Mouse (Mus musculus) cortical plate, adult 2 months (tissue): ENCODE results near the gene Vps37d. TPM values are rescaled to one million over a fixed set of nuclear protein-coding genes. Genes with fewer than 3 reads are reported as not detected.

Experiments used
- H3K27ac ChIP-seq: fragments of 200-500 bp; 2 replicates; pipeline ENCODE4 v1.5.1; 2012; ENCODE audit warnings: low read length, control low read depth, inconsistent platforms; ENCODE audit not compliant: insufficient read depth
- H3K4me1 ChIP-seq: fragments of 200-500 bp; 2 replicates; pipeline ENCODE4 v1.6.1; 2011; ENCODE audit warnings: low read length; ENCODE audit not compliant: control insufficient read depth, insufficient read depth
- H3K4me3 ChIP-seq: fragments of 200-500 bp; 2 replicates; pipeline ENCODE4 v1.5.1; 2011; ENCODE audit warnings: mild to moderate bottlenecking, low read length, control low read depth; ENCODE audit not compliant: insufficient read depth
- CTCF ChIP-seq: fragments of 200-500 bp; IDR thresholded peaks from 2 replicates; pipeline ENCODE4 v1.5.1; 2011; ENCODE audit warnings: mild to moderate bottlenecking, control low read depth, low read length; ENCODE audit not compliant: insufficient read depth; ENCODE audit errors: extremely low read depth
- POLR2A ChIP-seq: fragments of 200-500 bp; IDR thresholded peaks from 2 replicates; pipeline ENCODE4 v1.6.1; 2011; ENCODE audit warnings: mild to moderate bottlenecking, low read length, control low read depth; ENCODE audit not compliant: insufficient read depth; ENCODE audit errors: extremely low read depth
- polyA plus RNA-seq: library from polyadenylated mRNA; depleted of rRNA; stranded (reverse); fragments of >200 nt; gene quantifications from 2 replicates; pipeline ENCODE4 v1.2.3, GENCODE M21; 2012; rRNA removed

The Vps37d gene
- 26.6 and 29.4 TPM in 2 replicates for polyA plus RNA-seq

DNA sequence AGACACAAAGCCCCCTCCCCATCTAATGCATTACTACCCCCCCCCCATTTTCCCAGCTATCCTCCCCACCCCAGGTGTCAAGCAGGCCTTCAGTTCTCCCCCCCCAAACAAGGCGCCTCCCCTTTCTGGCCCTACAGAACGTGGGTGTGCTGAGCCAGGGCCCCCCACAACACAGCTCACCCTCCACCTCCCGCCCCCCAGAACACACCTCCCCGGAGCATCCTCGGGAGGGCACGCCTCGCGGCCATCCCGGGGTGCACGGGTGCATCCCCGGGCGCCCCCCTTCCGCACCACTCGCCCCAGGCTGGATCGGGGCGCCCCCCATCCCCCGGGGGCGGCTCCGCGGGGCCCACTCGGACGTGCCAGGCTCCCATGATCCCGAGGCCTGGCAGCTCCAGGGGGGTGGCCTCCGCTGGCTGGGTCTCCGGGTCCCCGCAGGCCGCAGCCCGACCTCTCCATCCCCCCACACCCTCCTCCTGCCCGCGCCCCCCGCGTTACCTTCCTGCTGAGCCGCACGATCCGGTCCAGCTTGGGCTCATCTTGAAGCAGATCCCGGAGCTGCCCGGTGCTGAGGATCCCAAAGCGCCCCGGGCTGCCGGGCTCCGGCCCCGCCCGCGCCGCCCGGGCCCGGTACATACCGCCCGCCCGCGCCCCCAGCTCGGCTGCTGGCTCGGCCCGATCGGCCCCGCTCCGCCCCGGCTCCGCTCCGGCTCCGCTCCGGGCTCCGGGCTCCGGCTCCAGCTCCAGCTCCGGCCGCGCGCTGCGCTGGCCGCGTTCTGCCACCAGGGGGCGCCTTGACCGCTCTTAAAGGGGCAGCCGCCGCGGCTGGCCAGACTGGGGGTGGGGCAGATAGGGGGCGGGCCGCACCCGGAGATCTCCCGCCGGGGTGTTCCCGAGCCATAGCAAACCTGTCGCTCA, at the start of gene Vps37d:
TSS of gene Vps37d (minus strand) at position 703 of the 918 bp plus-strand sequence.
- peak within 1 kb of the TSS; percentile 88 for H3K27ac ChIP-seq
- peak; percentile 32; the same call in 1 of the 2 replicates for TF ChIP-seq CTCF
- TF ChIP-seq POLR2A, result no peak

DNA sequence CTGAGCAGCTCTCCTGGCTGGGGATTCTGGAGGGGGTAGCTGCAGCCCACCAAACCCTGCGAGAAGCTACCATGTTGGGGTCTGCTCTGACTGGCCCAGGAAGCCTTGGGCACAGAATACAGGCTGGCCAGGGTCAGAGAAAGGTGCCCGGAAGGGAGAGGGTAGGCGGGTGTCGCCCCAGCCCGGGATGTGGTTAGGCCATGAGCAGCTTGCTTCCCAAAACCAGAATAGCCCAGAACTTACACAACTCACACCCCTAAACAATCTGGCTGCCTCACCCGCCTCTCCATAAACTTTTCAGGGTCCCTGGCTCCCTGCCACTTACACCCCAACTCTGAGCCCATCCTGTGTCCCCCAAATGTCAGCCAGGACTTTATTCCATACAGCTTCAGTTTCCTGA, 49.6 kb upstream of the Vps37d start:
- Histone ChIP-seq H3K27ac (no peak overlapping the region), H3K4me1 (no peaks in the 10 kb centered on the region)
- TF ChIP-seq POLR2A (no peak), CTCF (no peak)

More for the DNA sequence above, at the start of gene Vps37d:
- H3K4me1 ChIP-seq, result no peaks in the 10 kb centered on the region
- H3K4me3 ChIP-seq, result peak within 1 kb of the TSS; percentile 40

DNA sequence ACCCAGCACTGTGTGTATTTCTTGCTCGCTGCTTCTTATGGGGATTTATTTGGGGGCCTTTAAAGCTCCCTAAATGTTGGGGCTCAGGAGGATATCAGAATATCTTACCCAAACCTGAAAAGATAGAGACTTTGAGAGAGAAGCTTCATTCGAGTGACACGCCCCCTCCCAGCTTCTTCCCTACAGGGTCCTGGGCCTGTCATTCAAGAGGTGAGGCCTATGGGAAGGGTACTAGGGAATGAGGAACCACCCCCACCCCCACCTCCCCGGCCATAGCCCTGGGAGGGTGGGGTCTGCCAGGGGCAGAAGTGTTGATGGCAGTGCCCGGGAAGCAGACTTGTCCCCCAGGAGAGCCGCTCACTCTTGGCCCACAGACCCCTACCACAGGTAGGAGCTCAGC, 48.1 kb upstream of the Vps37d start:
- TF ChIP-seq POLR2A, result no peak
- TF ChIP-seq CTCF, result no peak
- H3K4me3 ChIP-seq, result peak overlapping the region; percentile 16; the same call in 1 of the 2 replicates
- H3K4me1 ChIP-seq, result no peaks in the 10 kb centered on the region
- H3K27ac ChIP-seq, result no peak overlapping the region

More for the DNA sequence above, 49.6 kb upstream of the Vps37d start:
- H3K4me3 ChIP-seq, result no peak overlapping the region

DNA sequence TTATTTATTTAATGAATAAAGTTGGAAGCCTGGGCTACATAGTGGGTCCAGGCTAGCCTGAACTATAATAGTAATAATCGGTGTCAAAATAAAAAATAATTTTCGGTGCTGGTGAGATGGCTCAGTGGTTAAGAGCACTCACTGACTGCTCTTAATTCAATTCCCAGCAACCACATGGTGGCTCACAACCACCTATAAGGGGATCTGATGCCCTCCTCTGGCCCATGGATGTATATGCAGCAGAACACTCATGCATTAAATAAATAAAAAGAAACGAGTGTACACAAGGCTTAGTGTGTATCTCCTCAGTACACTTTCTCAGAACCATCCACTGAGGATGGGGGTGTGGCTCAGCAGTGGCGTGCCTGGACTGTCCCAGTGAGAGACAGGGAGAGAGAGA, 42.7 kb upstream of the Vps37d start:
- Histone ChIP-seq H3K4me1 (no peaks in the 10 kb centered on the region), H3K27ac (no peak overlapping the region), H3K4me3 (no peak overlapping the region)
- no peak for TF ChIP-seq CTCF

DNA sequence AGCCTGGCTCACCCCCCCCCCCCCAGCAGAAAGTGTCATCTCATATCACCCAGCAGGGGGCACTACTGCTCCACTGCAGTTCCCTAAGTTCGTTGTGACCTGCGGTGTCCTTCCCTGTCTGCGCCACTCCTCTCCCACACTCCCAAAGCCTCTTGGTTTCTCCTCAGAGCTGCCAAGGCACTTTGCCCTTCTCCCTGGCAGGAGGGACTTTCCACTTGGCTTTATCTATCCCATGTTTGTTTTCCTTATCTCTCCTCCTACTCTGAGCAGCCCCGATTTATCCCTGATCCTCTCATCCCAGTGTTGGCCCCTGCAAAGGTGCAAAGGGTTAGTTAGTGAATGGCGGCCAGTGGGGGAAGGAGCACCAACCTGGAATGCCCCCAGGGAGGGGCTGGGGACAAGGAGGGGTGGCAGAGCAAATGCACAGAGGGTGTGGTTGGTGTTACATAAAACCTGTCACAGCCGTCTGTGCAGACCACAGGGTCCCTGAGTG, 40.6 kb upstream of the Vps37d start:
- Histone ChIP-seq H3K27ac (no peak overlapping the region), H3K4me3 (no peak overlapping the region), H3K4me1 (no peaks in the 10 kb centered on the region)
- TF ChIP-seq POLR2A (no peak), CTCF (peak; percentile 74)

DNA sequence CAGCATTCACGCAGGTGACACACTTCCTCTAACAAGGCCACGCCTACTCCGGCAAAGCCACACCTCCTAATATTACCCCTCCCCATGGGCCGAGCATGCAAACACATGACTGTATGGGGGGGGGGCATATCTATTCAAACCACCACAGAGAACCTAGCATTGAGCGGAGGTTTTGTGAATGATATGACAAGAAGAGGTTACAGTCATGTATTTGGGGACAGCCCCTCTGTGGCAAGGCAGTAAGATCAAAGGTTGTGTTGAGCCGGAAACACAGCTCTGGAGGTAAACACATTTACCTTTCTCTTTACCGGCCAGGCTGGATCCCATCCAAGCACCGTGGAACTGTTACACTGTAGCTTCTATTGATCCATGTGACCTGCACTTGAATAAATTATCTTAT, 37.2 kb upstream of the Vps37d start:
- no peak for TF ChIP-seq CTCF
- TF ChIP-seq POLR2A, result no peak
- no peak overlapping the region for H3K27ac ChIP-seq
- no peaks in the 10 kb centered on the region for H3K4me1 ChIP-seq
- no peak overlapping the region for H3K4me3 ChIP-seq

DNA sequence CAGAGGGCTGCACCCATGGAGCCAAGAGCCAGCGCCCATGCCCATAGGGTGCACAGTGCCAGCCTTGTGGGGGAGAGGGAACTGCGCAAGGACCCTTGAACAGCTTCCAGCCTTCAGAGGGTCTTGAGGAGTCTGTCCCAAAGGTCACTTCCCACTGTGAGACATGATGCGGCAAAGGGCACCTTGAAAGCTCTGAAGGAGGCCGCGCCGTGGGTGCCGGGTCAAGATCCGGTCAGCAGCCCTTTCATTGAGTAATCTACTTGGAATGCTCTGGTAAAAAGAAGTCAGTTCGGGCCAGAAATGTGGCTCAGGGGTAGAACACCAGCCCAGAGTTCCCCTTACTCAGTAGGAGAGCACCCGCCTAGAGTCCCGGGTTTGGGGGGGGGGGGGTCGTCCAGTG, 35.7 kb upstream of the Vps37d start:
- no peak for TF ChIP-seq CTCF
- no peak for TF ChIP-seq POLR2A
- no peak overlapping the region for H3K27ac ChIP-seq
- H3K4me1 ChIP-seq, result no peaks in the 10 kb centered on the region
- no peak overlapping the region for H3K4me3 ChIP-seq

DNA sequence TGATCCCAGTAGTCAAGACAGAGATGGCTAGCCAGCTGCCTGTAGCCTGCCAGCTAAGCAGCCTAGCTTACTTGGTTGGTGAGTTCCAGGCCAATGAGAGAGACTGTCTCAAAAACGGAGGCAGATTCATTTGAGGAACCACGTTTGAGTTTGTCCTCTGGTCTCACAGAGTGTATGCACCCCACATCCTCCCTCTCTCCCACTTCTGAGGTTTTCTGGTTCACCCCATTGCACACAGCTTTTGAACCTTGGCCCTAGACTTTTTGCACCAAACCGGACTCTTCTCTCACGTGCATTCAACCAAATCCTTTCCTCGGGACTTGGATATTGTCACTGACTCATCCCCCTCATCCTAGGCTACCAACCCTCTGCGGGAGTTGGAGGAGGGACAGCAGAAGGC, 31.9 kb upstream of the Vps37d start:
- TF ChIP-seq POLR2A (no peak), CTCF (no peak)
- H3K4me1 ChIP-seq, result no peaks in the 10 kb centered on the region; the same call in 1 of the 2 replicates
- H3K27ac ChIP-seq, result no peak overlapping the region
- no peak overlapping the region for H3K4me3 ChIP-seq

DNA sequence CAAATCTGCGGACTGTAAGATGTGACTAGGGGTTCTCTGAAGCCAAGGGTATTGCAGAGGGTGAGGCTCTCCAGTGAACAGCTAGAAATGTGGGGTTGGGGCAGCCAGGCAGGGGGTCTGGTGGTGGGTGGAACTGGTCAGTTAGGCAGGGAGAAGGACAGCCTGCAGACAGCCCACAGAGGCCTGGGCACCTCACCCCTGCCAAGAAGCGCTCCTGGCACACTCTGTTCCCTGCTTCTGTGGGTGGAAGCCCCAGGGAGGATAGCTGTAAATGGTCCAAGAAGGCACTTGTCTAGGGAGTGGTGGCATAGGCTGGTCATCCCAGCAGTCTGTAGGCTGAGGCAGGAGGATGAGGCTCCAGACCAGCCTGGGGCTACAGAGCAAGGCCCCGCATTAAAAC, 31.4 kb upstream of the Vps37d start:
- TF ChIP-seq CTCF, result no peak
- TF ChIP-seq POLR2A, result no peak

DNA sequence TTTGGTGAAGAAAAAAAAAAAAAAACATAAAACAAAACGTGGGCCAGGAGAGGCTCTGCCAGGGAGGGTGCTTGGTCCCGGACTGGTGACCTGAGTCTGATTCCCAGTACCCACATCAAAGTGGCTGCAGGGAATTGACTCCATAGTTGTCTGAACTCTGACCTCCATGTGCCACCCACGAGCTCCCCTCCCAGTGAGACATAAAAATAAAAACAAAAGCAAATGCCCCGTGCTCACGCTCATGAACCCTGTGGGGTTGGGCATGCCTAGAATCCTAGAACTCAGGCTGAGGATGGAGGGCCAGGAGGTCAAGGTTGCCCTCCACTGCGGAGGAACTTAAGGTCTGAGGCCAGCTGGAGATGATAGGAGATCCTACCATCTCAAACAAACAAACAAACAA, 31.0 kb upstream of the Vps37d start:
- Histone ChIP-seq H3K27ac (no peak overlapping the region), H3K4me3 (no peak overlapping the region), H3K4me1 (no peaks in the 10 kb centered on the region; the same call in 1 of the 2 replicates)
- no peak for TF ChIP-seq POLR2A
- TF ChIP-seq CTCF, result no peak

More for the DNA sequence above, 31.4 kb upstream of the Vps37d start:
- Histone ChIP-seq H3K4me1 (no peaks in the 10 kb centered on the region; the same call in 1 of the 2 replicates), H3K27ac (no peak overlapping the region), H3K4me3 (no peak overlapping the region)
